Mouse (Mus musculus): ENCODE results near the gene Igfbp3. TPM values are rescaled to one million over a fixed set of nuclear protein-coding genes. Genes with fewer than 3 reads are reported as not detected.

The Igfbp3 gene
- total RNA-seq, 2 experiments from 2014 or later: 12.5 to 19.5 TPM

DNA sequence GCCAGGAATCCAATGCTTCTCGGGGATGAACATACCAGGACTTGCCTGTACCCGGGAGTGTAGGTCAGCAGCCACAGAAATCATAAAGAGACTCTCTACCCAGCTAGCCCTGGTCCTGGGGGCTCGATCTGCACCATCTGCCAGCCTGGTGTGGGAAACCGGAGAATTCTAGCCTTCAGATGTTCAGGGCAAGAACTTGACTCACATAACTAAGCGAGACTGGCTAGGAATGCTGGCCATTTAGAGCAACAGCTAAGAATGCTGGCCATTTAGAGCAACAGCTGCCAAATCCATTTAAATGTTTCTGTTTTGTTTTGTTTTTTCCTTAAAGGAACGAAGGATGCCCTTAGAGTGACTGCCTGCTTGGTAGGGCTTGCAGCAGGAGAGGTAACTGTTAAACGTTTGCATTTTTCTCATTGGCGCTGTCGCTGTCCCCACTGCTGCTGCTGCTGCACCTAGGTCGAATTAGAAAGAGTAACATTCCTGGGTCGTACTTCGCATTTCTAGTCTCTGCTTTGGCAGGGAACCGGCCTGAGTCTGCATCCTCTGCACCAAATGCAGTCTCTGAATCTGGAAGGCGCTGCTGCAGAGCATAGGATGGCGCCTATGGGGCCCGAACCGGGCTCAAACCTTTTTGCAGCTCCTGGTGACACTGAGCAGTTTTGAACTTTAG lies 1.5 kb downstream of the Igfbp3 start:
- no peak for DNase-seq (ENCODE audit: extremely low spot score in 1 of 2, low spot score in 1 of 2)

DNA sequence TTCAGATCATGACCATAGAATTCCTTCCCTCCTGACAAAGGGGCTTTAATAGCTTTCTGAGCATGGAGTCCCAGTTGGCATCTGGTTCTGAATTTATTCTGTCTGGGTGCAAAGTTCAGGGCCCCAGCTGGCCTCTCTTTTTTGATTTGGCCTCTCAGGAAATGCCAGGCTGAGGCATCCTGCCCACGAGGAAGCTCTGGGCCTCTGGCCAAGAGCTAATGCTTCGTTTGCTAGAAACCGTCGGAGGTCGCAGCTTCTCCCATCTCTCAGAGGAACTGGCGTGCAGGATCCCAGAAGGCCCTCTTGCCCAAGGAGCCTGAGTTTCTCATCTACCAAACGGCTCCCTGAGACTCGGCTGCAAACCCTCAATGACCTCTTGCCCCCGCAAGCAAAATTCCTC lies 2.5 kb downstream of the Igfbp3 start:
- no peak for DNase-seq (ENCODE audit: extremely low spot score in 1 of 2, low spot score in 1 of 2)

DNA sequence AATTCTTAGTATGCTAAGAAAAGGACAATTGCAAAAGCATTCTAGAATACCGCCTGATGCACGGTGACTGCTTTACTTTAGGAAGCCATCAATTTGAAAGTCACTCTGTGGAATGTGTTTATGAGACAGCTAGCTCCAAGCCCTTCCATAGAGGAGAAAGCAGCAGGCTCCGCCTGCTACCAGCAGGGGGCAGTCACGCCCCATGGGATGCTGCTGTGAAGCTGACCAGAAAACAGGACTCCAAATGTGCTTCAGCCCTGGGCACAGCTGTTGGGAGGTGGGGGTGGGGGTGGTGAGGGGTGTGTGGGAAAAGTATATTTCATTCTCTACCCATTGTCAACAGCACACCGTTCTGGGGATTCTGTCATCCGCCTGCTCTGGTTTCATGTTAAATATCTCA lies 3.4 kb downstream of the Igfbp3 start:
- DNase-seq (ENCODE audit: extremely low spot score in 1 of 2, low spot score in 1 of 2): peak; percentile 80 to 81

DNA sequence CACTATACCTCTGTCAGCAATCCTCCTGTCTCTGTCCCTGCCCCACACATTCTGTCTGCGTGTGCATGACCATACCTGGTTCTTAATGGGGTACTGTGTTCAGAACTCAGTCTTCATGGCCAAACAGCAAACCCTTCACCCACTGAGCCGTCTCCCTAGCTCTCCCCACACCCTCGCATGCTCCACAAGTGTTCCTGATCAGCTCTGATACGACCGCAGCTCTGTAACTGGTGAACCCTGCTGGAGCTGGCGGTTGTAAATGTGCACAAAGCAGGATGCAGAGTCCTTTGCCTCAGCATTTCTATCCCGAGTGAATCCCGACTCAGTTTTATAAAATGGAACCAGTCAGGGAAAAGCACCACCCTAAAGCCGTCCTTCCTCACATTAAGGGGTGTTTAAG lies 9.9 kb downstream of the Igfbp3 start:
- no peak for DNase-seq (ENCODE audit: extremely low spot score in 1 of 2, low spot score in 1 of 2)

DNA sequence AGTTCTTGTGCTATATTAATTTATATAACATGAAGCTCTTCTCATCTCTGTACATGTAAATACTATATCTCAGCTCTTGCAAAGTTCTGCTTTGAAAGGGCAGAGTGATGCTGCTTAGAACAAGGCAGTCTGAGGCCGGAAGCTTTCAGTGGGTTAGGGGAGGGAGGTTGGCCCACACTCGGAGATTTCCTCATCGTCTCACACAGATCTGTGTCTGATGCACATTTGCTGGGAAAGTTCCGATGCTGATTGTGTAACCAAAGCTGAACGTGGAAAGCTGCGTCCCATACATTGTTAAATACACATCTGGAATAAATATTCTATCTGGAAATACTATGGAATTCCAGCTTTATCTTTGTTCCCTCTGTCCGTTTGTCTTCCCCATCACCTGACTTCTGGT lies 11.5 kb downstream of the Igfbp3 start:
- no peak for DNase-seq (ENCODE audit: extremely low spot score in 1 of 2, low spot score in 1 of 2)

DNA sequence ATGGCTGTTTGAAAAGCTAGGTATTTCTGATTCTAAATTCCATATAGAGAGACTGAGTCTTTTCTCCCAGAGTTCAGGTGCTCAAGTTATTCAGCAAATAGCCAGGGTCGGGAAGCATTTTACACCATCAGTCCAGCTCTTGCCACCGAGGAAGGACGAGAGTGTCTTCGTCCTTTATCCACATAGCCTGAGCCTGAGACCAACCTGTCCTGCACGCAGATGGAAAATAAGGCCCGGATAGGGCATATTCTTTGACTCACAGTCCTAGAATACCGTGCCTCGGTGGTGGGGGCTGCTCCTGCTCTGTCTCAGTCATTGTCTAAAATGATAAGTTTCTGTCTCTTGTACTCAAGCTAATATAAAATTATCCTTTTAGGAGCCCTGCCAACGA lies 13.3 kb downstream of the Igfbp3 start:
- DNase-seq (ENCODE audit: extremely low spot score in 1 of 2, low spot score in 1 of 2): no peak

GRCm38 (mm10) chr11:7199736-7200392 lies 13.9 kb downstream of the Igfbp3 start:
- DNase-seq (ENCODE audit: extremely low spot score in 1 of 2, low spot score in 1 of 2): peak in 1 of 2 experiments; percentile 64

DNA sequence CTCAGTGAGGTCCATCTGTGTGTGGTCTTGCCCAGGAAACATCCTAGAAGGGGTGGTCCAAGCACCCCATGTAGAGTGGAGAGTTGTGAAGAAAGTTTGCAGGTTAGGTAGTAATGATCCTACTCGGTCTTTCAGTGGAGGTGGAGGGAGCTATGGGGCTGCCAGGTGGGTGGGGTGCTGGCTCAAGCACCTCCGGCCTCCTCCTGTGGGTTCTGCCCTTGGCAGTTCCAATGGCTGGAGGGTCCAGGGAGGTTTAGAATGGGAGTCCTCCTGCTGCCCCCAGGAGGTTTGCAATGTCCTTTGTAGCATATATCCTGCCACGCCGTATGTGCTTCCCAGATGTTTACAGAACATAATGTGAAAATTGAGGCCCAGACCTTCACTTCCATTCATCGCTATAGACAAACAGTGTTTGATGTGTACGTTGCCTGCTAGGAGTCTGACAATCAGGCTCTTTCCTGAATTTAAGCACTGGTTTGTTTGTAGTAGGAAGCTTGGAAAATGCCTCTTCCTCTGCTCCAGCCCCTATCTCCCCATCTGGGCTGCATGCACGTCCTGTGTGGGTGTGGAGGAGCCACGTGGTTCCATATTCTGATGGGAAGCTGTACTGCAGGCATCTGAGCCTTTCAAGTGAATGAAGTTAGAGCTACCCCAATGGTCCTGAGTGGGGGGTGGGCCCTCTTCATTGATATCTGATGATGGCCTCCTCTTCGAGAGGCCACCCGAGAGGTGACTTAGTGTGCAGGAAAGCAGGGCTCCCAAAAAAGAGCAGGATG lies 15.1 kb downstream of the Igfbp3 start:
- no peak for DNase-seq (ENCODE audit: extremely low spot score in 1 of 2, low spot score in 1 of 2)

- DNase-seq (ENCODE audit: extremely low spot score in 1 of 2, low spot score in 1 of 2): no peak
Measured at GRCm38 (mm10) chr11:7198006-7198405, 15.7 kb downstream of the Igfbp3 start.

DNA sequence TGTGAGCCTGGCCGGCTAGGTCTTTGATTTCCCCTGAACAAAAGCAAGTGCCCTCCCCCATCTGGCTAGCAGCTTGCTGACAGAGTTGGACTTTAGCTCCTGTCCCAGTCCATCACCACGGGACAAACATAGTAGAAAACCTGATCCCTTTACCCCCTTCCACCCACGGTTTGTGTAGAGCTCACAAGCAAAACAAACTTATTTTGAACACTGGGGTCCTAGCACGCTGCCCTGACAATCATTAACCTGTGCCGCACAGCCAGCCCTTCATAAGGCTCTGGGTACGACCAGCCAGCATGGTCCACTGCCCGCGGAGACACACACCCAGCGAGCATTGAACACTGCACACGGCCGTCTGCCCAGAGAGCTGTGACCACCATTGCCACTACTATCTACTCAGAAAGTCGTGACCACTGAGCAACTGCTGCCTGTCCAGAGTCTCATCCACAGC lies 16.2 kb downstream of the Igfbp3 start, which contains the start of gene Igfbp1:
Gene Igfbp1 (plus strand): TSS at position 292 of the 451 bp plus-strand sequence.
- DNase-seq (ENCODE audit: extremely low spot score in 1 of 2, low spot score in 1 of 2): no peak

GRCm38 (mm10) chr11:7195312-7195685 lies 18.4 kb downstream of the Igfbp3 start:
- no peak for DNase-seq (ENCODE audit: extremely low spot score in 1 of 2, low spot score in 1 of 2)

DNA sequence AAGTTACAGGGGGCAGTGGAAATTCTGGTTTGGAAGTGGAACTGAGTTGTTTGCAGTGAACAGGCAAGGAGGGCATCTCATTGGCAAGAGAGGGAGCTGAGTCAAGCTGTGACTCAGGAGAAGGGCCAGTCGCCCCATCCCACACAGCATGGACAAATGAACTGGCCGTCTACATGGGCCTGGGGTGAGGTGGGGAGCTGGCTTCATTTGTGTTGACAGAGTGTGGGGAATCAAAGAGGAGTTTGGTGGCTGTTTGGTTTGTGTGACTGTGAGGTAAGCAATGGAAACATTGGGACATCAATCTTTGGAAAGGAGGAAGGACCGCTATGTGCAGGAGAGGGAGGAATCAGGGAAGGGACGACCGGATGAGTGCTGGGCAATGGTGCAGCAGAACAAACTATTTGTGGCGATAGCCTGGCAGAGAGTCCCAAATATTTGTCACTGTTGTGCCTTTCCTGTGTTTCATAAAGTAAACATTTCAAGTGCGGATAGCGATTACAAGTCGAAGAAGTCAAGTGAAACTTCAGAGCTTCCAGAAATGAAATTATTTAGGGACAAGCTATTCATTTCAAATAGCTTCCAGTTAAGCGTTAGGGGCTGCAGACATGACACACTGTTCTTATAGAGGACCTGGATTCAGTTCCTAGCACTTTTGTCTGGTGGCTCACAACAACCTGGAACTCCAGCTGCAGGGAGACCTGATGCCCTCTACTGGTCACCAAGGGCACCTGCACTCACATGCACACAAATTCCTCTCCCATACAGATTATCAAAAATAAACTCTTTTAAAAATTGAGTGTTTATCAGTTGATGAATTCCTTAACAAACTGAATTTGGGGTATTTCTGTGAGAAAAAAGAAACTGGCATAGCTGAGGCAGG lies 19.1 kb downstream of the Igfbp3 start:
- no peak for DNase-seq (ENCODE audit: extremely low spot score in 1 of 2, low spot score in 1 of 2)

DNA sequence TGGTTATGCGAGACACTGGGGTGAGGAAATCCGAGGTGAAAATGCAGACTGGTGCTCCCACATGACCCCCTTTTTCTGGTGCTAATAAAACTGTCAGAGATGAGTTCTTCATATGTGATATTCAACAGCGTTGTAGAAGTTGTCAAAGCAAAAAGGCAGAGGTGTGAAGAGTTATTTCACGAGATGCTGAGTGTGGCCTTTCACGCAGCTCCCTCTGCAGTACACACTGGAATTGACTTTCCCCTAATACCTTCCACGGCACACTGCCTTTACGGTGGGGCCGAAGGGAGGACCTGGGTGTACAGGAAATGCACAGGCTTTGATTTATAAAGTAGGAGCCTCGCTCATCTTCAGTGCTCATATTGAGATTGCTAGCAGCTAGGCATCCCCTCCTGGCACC lies 20.6 kb downstream of the Igfbp3 start:
- DNase-seq (ENCODE audit: extremely low spot score in 1 of 2, low spot score in 1 of 2): no peak

- no peak for DNase-seq (ENCODE audit: extremely low spot score in 1 of 2, low spot score in 1 of 2)
Measured at GRCm38 (mm10) chr11:7192710-7193109, 21.0 kb downstream of the Igfbp3 start.

DNA sequence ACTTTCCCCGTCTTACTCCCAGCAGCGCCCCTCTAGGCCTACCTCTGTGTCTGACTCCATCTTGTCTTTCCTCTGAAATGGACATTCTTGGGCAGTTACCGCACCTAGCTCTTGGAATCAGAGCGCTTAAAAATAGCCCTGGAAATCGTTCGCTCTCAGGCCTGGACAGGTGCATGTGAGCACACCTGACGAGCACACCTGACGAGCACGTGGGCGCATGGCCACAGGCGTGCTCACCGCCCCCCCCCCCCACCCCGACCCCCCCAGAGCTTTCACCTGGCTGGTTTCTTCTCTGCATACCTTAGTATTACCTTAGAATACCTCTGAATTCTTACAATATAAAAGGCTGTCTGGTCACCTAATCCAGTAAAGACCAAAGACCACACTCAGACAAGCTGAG lies 25.3 kb downstream of the Igfbp3 start, which contains the start of gene Gm11985:
Gene Gm11985 (minus strand): TSS at position 101 of the 400 bp plus-strand sequence.
- DNase-seq (ENCODE audit: extremely low spot score in 1 of 2, low spot score in 1 of 2): no peak

- DNase-seq (ENCODE audit: extremely low spot score in 1 of 2, low spot score in 1 of 2): no peak
Measured at GRCm38 (mm10) chr11:7187472-7187871, 26.3 kb downstream of the Igfbp3 start.

GRCm38 (mm10) chr11:7184420-7184819 lies 29.3 kb downstream of the Igfbp3 start:
- DNase-seq (ENCODE audit: extremely low spot score in 1 of 2, low spot score in 1 of 2): no peak

GRCm38 (mm10) chr11:7182409-7183042 lies 31.2 kb downstream of the Igfbp3 start:
- DNase-seq (ENCODE audit: extremely low spot score in 1 of 2, low spot score in 1 of 2): no peak

DNA sequence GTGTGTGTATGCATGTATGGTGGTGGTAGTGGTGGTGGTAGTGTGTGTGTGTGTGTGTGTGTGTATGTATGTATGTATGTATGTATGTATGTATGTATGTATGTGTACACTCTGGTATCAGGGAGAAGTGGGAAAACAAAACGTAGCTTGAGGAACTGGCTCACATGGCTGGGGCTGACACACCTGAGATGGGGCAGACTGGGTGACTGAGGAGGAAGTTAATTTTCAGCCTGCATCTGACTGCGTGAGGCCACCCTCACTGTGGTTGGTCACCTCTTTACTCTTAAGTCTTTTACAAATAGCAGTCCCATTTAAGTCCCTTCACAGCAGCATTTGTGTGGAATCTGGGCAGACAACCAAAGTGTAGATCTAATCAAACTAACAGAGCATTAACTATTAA lies 34.4 kb downstream of the Igfbp3 start:
- no peak for DNase-seq (ENCODE audit: extremely low spot score in 1 of 2, low spot score in 1 of 2)

DNA sequence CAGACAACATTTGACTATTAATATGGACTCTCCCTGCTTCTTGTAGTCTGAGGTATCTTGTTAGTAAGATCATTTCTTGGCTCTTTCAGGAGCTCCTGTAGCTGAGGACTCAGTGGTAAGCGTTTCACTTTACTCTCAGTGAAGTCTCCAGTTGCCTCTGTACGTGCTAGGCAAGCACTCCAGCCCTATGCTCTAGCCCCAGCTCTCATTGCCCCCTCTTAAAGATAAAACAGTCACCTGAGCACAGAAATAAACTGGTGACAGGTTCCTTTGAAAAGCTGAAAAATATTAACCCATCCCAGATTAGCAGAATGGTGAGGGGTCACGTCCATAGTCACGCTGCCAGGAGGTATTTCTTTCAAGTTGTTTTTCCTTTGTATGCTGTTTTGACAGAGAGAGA lies 35.0 kb downstream of the Igfbp3 start:
- DNase-seq (ENCODE audit: extremely low spot score in 1 of 2, low spot score in 1 of 2): no peak

Measured in layer of hippocampus, postnatal 25 days (tissue).